Mouse (Mus musculus) intestine, embryonic 14.5 days (tissue): ENCODE data around the gene Hacl1. TPM values are rescaled to one million over a fixed set of nuclear protein-coding genes. Genes with fewer than 3 reads are reported as not detected.
A peak's percentile ranks its signal among the peaks of the same experiment; 100 is the strongest.

ENCODE experiments used
- ATAC-seq: fragments of 200-750 bp; cut with Nextera tagmentation; replicated peaks from 2 replicates; pipeline ENCODE4 v1.8.0; 2017; ENCODE audit warnings: low read depth, moderate number of reproducible peaks, moderate TSS enrichment, moderate library complexity; ENCODE audit not compliant: low FRiP score, low TSS enrichment
- DNase-seq: peaks from one replicate; pipeline ENCODE4 v3.0.0-alpha.2; 2018; ENCODE audit warnings: low spot score
- H3K27ac ChIP-seq: fragments of 300-500 bp; sonication (generic); 2 replicates; pipeline ENCODE4 v1.5.1; 2014; ENCODE audit warnings: low read depth, mild to moderate bottlenecking, control low read depth
- H3K27me3 ChIP-seq: fragments of 300-500 bp; sonication (generic); replicated peaks from 2 replicates; pipeline ENCODE4 v1.6.1; 2014; ENCODE audit warnings: low read length, control low read depth; ENCODE audit not compliant: control insufficient read depth, insufficient read depth
- H3K36me3 ChIP-seq: fragments of 300-500 bp; sonication (generic); 2 replicates; pipeline ENCODE4 v1.6.1; 2014; ENCODE audit warnings: low read length, control low read depth; ENCODE audit not compliant: control insufficient read depth, insufficient read depth
- H3K4me1 ChIP-seq: fragments of 300-500 bp; sonication (generic); replicated peaks from 2 replicates; pipeline ENCODE4 v1.6.1; 2014; ENCODE audit warnings: low read length, control low read depth, mixed read lengths; ENCODE audit not compliant: control insufficient read depth, insufficient read depth
- H3K4me2 ChIP-seq: fragments of 300-500 bp; sonication (generic); 2 replicates; pipeline ENCODE4 v1.6.1; 2014; ENCODE audit warnings: low read length
- H3K4me3 ChIP-seq: fragments of 300-500 bp; sonication (generic); 2 replicates; pipeline ENCODE4 v1.5.1; 2014; ENCODE audit warnings: low read depth, low read length, control low read depth, mixed read lengths
- H3K9ac ChIP-seq: fragments of 300-500 bp; sonication (generic); 2 replicates; pipeline ENCODE4 v1.6.1; 2014; ENCODE audit warnings: mild to moderate bottlenecking, low read length
- H3K9me3 ChIP-seq: fragments of 300-500 bp; sonication (generic); 2 replicates; pipeline ENCODE4 v1.6.1; 2016; ENCODE audit warnings: low read length, control low read depth; ENCODE audit not compliant: control insufficient read depth
- WGBS: fragments of 180-500 bp; shearing (Covaris S2); extraction: QIAGEN DNeasy Blood & Tissue Kit; methylation state at CpG from one replicate; pipeline ENCODE4 v1.1.7; 2014; 5-methylcytosine and 5-hydroxymethylcytosine counted together
- polyA plus RNA-seq: library from polyadenylated mRNA; unstranded; fragments of >200 nt; fragmentation: Nextera tagmentation; extraction: Ambion mirVana; gene quantifications from 2 replicates; pipeline ENCODE4 v1.2.1, GENCODE M21; 2014

The Hacl1 gene
- polyA plus RNA-seq, 1 experiment from 2014 or later = 10.4 TPM

DNA sequence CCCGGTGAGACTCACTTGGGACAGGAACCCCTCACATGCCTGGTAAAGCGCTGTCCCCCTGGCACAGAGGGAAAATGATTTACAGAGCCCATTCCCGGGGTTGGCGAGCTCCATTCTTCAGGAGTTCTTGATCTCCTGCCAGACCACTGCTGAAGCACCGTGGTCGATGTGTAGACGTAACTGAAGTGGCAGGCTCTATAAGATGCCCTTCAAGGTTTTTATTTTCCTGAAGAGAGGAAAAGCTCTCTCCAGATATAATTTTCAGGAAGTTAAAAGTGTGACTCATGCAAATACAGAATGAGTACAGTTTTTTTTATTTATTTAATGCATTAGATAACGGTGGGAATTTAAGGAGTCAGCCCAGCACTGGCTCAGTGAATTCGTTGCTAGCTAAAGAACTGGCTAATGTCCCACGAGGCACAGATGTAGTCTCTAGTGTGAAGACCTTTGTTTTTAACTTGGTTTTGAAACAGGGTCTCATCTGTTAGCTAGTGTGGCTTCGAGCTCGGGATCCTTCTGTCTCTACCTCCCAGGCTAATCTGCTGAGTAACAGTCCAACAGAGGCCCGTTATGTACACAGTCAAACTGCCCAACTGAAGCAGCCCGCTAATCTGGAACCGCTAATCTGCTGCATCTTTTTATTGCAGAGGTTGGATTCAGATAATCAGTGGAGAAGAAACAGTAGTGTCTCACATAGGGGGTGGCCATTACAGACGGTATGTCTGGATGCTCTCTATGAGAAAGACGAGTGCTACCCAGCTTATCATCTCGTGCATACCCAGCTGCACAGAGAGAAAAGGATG is 23.2 kb upstream of the Hacl1 start:
- peak; percentile 51 for DNase-seq
- no peak for ATAC-seq
- WGBS = 46% methylated on average over 18 of the region's 18 CpGs
- Histone ChIP-seq H3K9me3 (no peaks in the 10 kb centered on the region), H3K4me2 (no peak overlapping the region), H3K9ac (no peak overlapping the region), H3K4me3 (no peak overlapping the region), H3K27ac (peak overlapping the region; percentile 99; the same call in 1 of the 2 replicates), H3K36me3 (peaks cover 10% of the 10 kb centered on the region), H3K4me1 (peaks cover 61% of the 10 kb centered on the region), H3K27me3 (no peaks in the 10 kb centered on the region)

DNA sequence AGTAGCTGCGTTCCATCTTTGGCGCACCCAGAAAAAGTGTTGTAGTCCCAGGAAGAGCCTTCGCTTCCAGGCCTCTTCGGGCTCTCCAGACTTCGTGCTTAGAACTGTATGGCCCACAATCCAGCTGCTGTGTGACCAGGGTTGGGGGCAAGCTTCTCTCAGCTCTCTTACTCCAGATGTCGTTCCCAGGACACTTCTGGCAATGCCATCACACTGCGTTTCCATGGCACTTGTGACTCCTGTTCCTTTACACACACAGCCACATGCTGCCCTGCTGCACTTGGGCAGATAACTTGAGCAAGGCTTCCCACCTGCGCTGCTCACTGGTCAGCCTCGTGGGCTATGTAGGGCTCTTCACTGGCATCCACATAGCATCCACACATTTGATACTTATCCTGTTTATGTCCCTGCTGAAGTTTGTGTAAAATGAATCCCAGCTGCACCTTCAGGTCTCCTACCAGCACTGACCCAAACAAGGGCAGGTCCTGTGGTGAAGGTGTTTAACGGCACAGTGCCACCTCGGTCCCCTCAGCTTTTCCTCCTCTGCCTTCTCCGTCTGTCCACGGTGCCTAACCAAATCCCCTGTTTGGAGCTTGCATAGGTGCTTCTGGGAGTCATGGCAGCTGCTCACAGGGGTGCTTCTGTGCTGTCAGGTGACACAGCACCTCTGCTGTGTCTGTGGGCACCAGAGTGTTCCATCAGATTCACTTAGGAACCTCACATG is 22.5 kb upstream of the Hacl1 start:
- Histone ChIP-seq H3K4me3 (no peak overlapping the region), H3K27ac (peak overlapping the region; percentile 99), H3K9ac (peak overlapping the region; percentile 10; the same call in 1 of the 2 replicates), H3K4me1 (peaks cover 59% of the 10 kb centered on the region), H3K4me2 (peak overlapping the region; percentile 66; the same call in 1 of the 2 replicates), H3K9me3 (no peaks in the 10 kb centered on the region), H3K36me3 (peaks cover 10% of the 10 kb centered on the region), H3K27me3 (no peaks in the 10 kb centered on the region)
- 87% methylated on average over 13 of the region's 13 CpGs for WGBS
- ATAC-seq (no peak), DNase-seq (peak; percentile 52)

DNA sequence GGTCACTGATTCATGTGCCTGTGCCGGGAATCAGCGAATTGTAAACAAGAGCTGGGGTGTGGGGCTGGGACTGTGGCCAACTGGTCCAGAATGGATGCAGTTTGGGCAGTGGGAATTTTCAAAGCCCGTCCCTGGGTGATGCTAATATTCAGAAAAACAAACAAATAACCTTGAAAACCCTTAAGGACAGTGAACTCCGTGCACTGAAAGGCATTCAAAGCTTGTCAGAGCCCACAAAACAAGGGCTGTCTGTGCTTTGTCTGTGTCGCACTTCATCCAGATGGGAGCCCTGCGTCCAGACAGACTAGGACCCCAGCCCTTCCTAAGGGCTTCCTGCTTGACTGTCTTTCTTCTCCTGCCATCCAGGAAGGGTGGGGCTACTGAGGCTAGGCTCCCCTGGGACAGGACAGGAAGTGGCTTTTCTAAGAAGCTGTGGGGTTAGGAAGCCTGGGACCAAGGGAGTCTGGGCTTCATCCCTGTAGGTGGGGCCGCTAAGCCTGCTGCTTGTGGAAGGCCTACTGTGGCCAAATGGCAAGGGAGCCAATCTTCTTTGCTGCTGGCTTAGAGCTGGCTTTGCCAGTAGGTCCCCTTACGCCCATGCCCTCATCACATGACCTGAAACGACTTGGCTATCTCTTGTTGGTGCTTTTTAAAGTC is 21.6 kb upstream of the Hacl1 start:
- peak overlapping the region; percentile 39; the same call in 1 of the 2 replicates for H3K4me3 ChIP-seq
- peak; percentile 7; the same call in 1 of the 2 replicates for ATAC-seq

DNA sequence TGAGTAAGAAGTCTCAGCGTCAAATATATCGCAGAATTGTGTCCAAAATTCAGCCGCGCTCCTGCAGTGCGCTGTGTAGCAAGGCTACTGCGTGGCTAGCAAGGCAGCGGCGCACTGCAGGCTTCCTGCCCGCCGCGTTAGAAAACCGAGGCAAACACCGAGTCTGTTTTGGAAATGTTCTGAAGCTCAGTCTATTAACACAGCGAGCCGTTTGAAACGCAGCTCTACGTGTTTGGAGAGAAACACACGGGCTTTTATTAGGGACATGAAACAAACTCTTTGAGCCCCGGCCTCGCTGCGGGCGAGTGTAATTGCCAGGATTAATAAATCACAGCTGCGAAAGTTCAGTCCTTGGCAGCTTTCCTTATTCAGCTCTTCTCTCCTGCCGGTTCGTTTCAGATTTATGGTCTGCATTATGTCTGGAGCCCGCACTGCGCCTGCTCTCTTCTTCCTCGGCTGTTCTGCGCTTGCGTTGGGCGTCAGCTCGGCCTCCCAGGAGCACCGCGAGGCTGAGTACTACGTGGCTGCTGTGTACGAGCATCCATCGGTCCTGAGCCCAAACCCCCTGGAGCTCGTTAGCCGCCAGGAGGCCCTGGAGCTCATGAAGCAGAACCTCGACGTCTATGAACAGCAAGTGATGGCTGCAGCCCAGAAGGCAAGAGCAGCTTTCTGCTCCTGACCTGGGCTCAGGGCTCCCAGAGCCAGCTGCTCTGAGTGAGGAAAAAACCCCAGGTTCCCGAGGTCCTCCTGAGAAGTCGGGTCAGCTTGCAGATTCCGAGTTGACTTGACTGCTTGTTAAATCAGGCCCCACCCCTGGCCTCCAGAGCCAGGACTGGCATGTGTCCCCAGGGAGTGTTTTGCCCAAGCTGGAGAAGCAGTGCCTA is 20.8 kb upstream of the Hacl1 start:
- Histone ChIP-seq H3K4me1 (peaks cover 67% of the 10 kb centered on the region), H3K4me2 (peak overlapping the region; percentile 66), H3K4me3 (peak overlapping the region; percentile 39), H3K9ac (peak overlapping the region; percentile 59), H3K36me3 (peaks cover 3% of the 10 kb centered on the region; the same call in 1 of the 2 replicates), H3K27ac (peak overlapping the region; percentile 99), H3K27me3 (no peaks in the 10 kb centered on the region), H3K9me3 (no peaks in the 10 kb centered on the region)
- ATAC-seq = peak; percentile 87
- peak; percentile 85 for DNase-seq
- WGBS = 2% methylated on average over 44 of the region's 44 CpGs

More for the DNA sequence above, 21.6 kb upstream of the Hacl1 start:
- peaks cover 10% of the 10 kb centered on the region for H3K36me3 ChIP-seq
- H3K4me1 ChIP-seq = peaks cover 59% of the 10 kb centered on the region
- no peaks in the 10 kb centered on the region for H3K9me3 ChIP-seq
- H3K27me3 ChIP-seq = no peaks in the 10 kb centered on the region
- H3K4me2 ChIP-seq = peak overlapping the region; percentile 66
- WGBS = 19% methylated on average over 9 of the region's 9 CpGs
- peak overlapping the region; percentile 59 for H3K9ac ChIP-seq
- DNase-seq = no peak
- peak overlapping the region; percentile 99 for H3K27ac ChIP-seq

DNA sequence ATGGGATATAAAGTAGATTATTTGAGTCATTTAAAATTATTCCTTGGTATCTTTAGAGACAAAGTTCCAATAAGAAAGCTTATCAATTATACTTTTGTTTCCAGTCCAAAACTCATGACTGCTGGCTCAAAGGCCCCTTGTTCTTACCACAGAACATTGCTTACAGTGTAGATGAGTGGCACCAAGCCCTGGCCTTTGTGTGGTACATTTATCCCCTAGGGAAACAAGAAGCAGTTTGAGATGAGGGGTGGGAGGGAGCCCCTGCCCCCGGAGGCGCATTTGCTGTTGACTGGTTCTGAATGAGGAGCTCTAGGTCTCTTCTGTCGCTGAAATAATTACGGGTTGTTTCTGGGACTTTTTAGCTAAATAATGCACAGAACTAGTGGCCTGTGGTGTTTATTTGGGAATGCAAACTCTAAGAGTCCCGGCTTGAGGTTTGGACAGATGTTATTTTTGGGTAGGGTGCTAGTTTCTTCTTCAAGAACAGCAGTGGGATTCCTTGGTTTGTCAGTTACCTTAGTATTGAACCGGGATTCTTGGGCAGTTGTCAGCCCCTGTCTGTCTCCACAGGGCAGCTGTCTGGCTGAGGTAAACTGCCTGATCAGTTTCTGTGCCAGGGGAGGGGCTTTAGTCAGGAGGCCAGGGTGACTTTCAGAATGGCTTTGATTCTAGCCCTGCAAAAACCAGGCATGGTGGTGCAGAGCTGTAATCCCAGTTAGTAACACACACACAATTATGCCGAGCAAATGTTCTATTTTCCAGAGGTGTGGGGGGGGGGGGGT is 19.4 kb upstream of the Hacl1 start:
- Histone ChIP-seq H3K4me1 (peaks cover 63% of the 10 kb centered on the region), H3K4me3 (no peak overlapping the region)
- no peak for ATAC-seq

DNA sequence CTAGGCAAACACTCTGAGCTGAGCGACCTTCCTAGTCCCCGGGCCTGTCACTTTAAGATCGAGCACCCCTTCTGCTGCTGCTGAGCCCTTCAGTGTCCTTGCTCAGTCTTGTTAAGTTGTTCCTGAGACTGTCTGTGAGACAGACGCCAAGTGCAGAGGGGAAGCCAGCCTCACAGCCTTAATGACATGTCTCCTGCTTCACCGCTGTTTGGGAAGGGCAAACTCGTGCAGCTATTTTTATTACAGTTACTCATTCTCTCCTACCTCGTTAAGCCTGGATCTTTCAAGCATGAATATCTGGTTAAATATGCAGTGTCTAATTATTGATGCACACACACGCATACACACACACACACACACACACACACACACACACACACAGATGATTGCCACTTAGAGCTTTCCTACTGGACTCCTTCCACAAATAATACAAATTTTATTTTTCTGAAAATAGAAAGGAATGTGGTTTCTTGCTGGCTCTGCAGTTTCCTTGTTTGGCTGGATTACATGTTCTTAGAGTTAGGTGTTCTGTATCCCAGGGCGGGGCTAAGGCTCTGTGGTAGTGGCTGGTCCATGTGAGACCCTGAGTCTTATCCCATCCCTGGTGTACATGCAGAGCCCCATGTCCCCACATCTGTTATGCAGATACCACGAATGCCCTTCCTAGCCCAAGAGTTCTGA is 18.6 kb upstream of the Hacl1 start:
- Histone ChIP-seq H3K36me3 (no peaks in the 10 kb centered on the region), H3K4me1 (peaks cover 55% of the 10 kb centered on the region), H3K4me3 (no peak overlapping the region), H3K9ac (no peak overlapping the region), H3K4me2 (no peak overlapping the region), H3K9me3 (no peaks in the 10 kb centered on the region), H3K27me3 (no peaks in the 10 kb centered on the region), H3K27ac (peak overlapping the region; percentile 99)
- DNase-seq (peak; percentile 51), ATAC-seq (no peak)
- 48% methylated on average over 10 of the region's 10 CpGs for WGBS

More for the DNA sequence above, 19.4 kb upstream of the Hacl1 start:
- H3K9ac ChIP-seq = no peak overlapping the region
- H3K36me3 ChIP-seq = no peaks in the 10 kb centered on the region
- H3K27me3 ChIP-seq = no peaks in the 10 kb centered on the region
- no peaks in the 10 kb centered on the region for H3K9me3 ChIP-seq
- H3K4me2 ChIP-seq = no peak overlapping the region
- H3K27ac ChIP-seq = peak overlapping the region; percentile 99
- DNase-seq = peak; percentile 50
- WGBS = 64% methylated on average over 7 of the region's 7 CpGs

DNA sequence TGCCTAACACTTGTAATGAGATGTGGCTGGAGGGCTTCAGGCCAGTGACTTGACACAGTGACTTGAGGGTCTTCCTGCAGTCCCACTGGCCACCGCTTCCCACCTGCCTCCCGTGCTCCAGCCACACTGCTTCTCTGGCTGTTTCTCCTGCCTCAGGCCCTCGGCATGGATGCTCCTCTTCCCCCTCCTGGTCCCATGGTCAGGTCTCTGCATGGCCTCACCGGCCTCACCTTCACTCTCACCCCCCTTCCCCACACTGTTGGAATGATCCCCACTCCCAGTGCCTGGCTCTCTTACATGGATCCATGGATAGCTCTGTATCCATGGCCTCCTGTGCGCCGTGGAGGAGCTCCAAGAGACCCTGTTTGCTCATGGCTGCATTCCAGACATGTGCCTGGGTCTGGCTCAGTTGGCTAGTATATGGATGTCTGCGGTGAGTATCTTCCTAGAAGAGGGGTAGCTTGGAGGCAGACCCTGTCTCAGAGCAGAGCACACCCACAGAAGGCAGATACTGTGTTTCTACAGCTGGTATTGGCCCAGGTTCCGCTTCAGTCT is 17.1 kb upstream of the Hacl1 start:
- no peak overlapping the region for H3K9ac ChIP-seq
- H3K27ac ChIP-seq = no peak overlapping the region
- H3K9me3 ChIP-seq = no peaks in the 10 kb centered on the region
- H3K4me1 ChIP-seq = peaks cover 41% of the 10 kb centered on the region
- H3K27me3 ChIP-seq = no peaks in the 10 kb centered on the region
- no peak overlapping the region for H3K4me3 ChIP-seq
- 93% methylated on average over 8 of the region's 8 CpGs for WGBS
- H3K4me2 ChIP-seq = no peak overlapping the region
- no peaks in the 10 kb centered on the region for H3K36me3 ChIP-seq
- peak; percentile 46 for DNase-seq
- ATAC-seq = no peak
